Mouse (Mus musculus): ENCODE results near the gene Emc6.
A peak's percentile ranks its signal among the peaks of the same experiment; 100 is the strongest.

Gene Emc6

DNA sequence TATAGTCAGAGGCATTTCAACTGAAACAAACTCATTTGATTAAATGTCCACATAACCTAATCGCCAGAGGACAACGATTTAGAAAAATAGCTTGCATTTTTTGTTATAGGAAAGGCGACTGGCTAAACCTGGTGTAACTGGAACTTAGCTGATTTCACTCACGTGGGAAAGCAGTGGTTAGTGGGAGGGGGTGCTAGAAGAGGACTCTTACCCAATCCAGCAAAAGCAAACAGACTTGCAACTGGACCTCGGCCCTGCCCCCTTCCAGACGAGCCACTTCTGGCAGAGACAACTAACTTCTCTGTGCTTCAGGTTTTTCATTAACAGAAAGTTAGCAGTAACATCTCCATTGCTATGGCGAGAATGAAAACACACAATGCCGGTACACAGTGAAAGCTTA, 1.2 kb downstream of the Emc6 start:
- peak; percentile 90 for DNase-seq

DNA sequence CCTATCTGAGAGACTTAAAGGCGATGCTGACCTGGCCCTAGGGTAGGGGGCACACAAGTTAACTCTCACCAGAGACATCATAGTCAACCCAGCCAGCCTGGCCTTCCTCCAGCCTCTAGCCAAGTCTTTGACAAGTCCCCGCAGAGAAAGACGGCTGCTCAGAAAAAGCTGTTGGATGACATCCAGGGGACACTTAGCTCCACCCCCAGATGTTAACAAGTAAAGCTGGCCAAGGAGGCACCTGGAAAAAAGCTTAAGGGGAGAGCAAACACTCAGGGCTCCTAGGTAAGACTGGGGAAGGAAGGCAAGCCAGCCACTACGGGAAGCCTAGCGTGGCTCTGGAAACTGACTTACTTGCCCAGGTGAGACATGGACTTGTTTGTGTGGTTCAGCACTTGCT, 4.7 kb downstream of the Emc6 start:
- DNase-seq = peak; percentile 93

DNA sequence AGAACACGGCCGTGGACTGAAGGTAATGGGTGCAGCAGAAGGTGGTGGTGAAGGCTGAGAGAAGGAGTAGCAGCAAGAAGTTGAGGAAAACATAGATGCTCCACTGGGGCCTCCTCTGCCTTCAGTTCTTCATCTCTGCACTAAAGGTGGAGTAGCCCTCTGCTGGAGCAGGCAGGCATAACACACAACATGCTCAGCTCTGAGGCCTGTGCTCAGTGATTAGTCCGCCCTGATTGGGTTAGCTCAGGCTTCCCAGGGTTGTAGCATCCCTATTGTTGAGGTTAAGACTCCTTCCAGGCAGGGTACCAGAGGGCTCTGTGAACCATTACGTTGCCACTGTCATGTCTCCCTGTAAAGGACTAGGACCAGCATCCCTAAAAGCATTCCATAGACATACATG, 7.6 kb downstream of the Emc6 start:
- DNase-seq = peak; percentile 84

DNA sequence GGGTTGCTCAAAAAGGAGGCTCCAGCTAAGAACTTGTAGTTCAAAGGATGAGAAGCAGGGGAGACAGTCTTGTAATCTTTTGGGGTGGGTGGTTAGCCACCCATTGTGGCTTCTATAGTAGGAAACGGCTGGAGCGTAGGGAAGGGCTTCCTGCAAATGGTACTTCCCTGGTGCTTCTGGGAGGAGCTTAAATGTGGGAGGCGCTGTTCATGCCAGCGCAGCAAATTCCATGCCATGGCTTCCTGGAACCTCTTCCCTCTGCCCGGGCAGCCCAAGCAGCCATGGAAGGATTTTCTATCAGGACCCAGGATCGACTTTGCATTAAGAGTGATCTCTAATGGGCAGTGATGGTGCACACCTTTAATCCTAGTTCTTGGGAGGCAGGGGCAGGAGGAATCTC, 8.3 kb downstream of the Emc6 start:
- no peak for DNase-seq

DNA sequence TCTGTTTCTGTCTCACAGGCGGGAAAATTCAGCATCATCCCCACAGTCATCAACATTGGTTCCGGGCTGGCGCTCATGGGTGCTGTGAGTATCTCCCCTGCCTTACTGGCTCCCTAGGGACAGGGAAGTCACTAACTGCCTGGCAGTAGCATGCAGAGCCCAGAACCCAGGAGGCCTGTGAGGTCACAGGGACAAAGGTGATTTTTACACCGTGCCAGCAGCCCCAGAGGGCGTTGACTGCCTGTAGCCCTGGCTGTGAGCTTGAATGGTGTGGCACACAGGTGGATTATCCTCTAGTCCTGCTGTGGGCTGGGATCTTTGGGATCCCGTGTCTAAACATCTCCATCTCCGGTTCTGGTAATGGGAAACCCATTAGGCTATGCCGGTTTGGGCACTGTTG, 8.8 kb downstream of the Emc6 start:
- DNase-seq = no peak

DNA sequence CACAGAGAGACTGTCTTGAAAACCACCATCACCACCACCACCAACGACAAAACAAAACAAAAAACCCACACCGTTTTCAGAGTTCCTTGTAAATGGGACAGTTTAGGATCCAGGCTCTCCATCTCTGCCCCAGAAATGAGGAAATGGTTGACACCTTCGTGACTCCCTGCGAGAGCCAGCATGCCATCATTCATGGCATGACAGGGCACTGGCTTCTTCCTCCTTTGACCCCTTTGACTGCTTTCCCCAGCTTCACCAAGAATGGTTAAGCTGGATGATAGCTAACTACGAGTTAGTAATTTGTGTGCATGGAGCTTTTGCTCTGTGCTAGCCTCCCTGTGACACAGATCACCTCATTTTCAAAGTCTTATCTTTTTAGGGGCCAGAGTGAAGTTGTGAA, 14.6 kb downstream of the Emc6 start:
- no peak for DNase-seq

DNA sequence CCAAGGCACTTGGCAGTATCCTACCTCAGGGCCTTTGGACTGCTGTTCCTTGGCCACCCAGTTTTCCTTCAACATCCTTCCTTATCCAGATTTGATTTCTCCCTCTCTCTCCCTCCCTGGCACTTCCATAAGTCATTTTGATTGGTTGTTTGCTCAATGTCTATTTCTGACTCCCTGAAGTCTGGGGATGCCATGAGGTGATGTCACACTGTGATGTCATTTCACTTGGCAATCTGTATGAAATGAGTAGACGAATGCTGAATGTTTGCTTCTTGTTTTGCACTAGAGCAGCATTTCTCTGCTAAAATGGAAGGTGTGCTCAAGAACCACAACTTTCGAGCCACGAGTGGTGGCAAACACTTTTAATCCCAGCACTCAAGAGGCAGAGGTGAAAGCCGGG, 15.2 kb downstream of the Emc6 start:
- DNase-seq = no peak

DNA sequence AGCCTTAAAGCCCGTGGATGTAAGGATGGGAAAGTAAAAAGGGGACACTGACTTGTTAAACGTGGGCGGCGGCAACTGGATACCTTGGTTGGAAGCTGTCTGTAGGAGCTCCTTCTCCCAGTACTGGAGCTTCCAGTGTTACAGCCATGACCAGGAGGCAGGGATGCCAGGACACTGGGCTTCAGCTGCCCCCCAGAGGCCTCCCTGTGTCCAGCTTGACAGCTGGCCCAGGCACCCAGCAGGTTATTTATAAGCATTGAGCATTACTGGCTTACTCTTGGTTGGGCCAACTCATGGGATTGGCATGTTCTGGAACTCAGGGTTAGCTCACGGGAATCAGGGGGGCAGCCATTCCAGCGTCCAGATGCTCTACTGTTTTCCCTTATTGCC, 16.0 kb downstream of the Emc6 start:
- peak; percentile 65 for DNase-seq

DNA sequence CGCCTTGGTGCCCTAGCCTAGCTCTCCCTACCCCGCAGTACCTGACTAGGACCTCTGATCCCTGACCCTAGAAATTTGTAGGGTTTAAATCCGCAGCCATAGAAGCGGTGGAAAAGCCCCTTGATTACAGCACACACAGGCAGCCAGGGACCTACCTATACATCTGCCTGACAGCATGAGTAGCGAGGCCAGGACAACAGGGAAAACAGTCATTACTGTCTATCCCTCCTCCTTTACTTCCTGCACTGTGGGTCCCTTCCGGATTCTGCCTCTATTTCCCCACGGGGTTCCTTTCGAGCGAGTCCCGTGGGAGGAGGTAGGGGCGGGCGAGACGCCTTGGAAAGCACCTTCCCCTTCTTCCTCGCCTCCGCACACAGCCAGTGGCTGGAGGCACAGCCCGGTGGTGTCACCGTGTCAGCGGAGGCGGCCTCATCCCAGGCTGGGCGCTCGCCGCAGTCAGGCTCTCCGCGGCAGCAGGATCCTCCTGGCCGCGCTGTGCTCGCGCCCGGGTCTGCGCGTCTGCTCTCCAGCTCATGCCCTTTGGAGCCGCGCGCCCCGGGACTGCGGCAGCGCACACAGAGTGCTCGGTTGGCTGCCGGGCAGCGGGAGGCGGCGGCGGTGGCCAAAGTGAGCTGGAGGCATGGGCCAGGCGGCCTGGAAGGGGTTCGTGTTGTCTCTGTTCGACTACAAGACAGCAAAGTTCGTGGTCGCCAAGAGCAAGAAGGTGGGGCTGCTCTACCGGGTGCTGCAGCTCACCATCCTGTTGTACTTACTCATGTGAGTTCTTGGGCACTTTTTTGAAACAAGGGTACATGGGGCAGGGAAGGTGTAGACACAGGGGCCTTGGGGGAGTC, 16.7 kb downstream of the Emc6 start, which contains the start of gene P2rx5:
Gene P2rx5 (plus strand): TSS at position 465 of the 854 bp plus-strand sequence.
- DNase-seq = peak; percentile 54

DNA sequence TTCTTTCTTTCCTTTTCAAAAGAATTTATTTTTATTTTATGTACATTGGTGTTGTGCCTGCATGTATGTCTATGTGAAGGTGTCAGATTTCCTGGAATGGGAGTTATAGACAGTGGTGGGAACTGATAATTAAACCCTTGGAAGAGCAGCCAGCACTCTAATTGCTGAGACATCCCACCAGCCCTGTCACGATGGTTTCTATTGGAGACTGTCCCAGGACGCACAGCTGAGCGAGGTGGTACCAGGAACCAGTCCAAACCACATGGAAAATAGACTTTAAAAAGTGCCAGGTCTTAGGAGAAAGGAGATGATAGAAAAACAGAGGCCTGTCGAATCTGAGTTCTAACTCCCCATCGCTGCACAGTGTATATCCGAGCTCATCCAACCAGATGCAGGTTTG, 21.8 kb downstream of the Emc6 start:
- no peak for DNase-seq

DNA sequence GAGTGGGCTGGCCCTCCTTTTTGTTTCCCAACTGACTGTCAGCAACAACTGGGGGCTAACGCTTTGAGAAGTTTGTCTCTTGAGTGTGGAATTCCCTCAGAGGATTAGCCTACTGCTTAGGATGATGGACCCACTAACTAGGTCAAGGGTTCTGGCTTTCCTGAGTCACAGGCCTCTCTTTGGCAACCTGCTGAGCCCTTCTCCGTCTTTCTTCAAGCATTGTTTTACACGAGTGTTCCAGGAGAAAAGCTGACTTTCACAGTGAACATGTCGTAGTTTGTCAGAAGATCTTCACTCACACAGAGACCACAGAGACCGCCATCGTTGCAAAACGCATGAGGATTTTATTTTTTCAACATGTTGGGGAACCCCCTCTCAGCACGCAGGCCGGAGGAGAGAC, 28.6 kb downstream of the Emc6 start:
- DNase-seq = no peak

DNA sequence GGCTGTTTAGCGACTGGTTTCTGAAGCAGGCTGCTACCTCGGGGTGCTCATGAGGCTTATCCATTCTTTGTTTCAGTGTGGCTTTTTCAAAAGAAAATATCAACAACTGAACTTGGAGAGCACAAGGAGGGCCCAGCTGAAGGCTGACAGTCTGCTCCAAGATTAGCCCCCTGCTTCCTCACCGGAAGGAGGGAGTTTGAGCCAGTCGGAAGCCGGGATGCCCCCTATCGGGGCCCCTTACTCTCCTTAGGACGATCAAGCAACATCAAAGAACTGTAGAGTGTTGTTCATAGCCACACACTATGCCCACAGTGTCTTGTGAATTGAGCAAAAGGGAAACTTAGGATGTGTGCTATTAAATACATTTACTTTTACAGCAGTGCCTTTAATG, 29.9 kb downstream of the Emc6 start:
- DNase-seq = no peak

DNA sequence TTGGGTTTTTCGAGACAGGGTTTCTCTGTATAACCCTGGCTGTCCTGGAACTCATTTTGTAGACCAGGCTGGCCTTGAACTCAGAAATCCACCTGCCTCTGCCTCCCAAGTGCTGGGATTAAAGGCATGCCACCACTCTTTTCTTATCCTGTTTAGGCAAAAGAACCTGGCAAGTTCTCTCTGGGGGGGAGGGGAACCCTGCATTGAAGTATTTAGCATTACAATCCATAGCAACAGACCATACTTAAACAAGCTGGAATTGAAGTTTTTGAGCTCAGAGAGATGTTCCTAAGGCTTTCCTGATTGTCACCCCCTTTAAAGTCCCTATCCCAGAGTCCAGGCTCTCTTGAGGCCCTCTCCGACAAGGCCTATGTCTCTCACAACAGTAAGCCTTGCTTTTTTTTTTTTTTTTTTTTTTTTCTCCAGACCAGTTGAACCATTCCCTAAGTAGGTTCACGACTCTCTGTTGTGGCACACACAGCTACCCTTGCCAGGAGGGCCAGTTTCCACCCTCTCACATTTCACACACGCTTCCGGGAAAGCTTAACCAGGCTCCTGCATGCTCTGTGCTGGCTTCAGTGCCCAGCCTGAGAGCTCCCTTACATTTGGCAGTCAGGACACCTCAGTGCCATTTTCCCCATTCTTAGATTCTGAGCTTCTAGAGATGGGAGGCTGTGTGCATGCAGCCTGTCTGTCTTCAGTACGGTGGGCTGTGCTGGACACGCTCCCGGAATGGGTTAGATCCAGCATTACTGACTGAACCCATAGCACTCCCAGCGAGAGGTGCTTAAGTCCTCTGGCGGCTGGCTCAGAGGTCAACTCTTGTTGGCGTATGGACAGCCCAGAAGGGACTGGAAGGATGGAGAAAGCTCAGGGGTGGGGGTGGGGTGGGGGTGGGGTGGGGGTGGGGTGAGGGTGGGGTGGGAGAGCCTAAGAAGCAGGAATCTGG, 30.5 kb downstream of the Emc6 start:
- DNase-seq = no peak

DNA sequence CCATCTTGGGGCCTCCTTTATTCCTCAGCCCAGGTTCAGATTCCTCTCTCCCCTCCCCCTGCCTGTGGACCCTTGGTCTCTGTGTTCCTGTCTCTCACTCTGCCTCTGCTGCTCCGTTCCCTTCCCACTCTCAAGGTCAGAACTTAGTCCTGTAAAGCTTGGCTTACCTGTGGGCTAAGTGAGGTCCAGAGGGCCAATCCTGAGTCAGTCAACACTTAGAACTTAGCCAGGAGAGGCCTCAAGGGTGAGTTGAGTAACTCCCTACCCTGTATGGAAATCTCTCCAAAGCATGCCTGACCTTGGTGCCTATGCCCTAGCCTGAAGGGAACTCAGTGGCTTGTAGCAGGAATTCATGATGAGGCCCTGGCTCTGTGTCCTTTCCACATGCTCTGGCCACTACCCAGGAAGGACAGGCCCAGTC, 32.6 kb downstream of the Emc6 start:
- peak; percentile 80 for DNase-seq

DNA sequence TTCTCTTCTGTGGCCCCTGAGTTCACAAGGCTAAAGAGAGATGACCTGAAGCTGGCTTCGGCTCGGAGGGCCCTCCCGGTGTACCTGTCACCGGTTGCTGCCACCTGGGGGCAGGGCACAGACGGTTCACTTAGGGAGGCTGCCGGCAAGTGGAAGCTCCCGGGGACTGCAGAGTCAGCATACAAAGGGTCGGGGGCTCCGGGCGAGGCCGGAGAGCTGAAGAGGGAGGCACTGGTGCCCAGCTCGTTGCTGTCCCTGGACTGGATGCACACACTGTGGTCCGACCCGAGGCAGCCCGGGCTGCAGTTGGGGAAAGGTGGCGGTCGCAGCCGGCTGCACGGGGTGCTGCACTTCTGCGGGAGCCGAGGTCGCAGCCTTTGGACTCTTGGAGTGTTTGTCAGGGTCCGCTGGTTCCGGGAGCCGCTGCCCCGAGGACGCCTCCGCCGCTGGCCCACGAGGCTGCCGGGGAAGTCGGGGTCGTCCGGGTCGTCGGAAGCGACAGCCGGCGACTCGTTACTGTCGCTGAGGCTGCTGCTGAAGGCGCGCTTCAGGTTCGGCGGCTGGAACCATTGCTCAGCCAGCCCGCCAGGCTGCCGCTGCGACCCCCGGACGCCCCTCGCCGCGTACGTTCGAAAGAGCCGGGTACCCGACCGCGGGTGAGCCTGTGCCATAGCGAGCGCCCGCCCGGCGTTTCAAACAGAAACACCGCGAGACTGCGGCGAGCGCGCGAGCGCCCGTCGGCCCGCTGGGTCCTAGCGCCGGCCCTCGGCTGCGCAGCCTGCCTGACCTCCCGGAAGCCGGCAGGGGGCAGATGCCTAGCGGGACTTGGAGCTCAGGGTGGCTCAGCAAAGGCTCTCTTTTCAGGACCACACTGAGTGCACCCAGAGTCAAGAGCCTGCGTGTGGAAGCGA, 39.0 kb downstream of the Emc6 start, which contains the start of gene Haspin:
Gene Haspin (minus strand): TSS at position 704 of the 911 bp plus-strand sequence.
- peak; percentile 94 for DNase-seq

DNA sequence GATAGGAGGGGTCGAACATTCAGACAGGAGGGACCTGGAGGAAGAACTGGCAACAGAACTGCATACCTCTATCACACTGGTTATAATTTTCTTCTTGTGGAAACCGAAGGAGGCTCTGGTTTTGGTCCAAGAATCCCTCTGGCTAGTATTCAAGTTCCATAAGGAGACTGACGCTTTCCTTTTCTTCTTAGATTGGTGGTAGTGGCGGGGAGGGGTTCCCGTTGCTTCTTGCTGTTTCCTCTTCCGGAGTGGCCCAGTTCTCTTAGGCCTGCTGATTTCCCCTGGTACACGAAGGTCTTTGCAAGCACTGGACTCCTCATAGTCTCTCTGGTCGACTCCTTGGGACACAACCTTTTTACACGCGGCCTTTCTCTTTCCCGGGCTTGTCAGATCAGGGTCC, 39.7 kb downstream of the Emc6 start:
- peak; percentile 21 for DNase-seq

DNA sequence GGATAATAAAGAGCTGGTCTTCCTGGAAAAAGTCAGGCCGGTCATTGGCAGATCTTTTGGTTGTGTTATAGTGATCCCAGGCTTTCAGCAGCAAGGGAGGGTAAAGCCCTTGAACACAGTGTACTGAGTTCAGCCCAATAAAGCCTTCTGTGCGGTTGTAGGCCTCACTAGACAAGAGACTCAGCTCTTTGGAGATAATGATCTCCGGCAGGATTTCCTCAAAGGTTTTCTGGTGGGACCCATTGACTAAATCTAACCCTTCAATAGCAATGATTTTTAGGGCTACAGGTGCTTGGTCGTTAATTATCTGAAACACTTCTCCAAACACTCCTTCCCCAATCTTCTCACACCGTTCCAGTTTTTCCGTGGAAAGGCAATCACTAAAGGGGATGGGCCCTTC, 40.2 kb downstream of the Emc6 start:
- DNase-seq = no peak

DNA sequence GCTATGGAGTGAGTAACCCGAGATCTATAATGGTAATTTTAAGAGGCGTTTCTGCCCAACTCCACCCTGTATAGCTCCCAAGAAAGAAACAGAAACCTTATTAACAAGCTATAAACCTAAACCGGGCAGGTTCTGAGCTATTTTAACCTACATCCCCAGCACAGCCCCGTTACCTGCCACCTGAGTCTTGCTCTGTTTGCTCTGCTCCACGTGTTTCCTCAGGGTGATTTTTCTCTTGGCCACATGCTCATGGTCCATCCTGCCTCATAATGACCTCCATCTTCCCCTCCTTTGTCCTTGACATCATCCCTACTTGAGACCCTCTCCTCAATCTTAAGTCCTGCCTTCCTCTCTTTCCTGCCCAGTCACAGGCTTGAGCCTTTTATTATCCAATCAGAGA, 42.6 kb downstream of the Emc6 start:
- DNase-seq = no peak

DNA sequence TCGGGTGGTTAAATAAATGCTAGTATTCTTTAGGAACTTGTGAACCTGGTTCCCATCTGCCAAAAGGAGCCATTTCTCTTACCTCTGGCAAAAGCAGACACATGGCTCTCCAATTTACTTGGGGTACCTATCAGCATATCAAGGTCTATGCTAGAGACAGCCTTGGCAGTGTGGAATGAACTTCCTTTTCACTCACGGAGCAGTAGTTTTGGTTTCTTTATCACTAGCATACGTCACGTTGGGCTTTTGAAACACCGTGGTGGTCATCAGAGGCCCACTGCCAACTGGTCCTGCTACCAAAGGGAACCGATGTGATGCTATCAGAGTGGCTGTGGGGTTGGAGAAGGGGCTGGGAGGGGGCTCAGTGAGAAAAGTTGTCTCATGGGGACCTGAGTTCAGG, 43.8 kb downstream of the Emc6 start:
- DNase-seq = no peak

DNA sequence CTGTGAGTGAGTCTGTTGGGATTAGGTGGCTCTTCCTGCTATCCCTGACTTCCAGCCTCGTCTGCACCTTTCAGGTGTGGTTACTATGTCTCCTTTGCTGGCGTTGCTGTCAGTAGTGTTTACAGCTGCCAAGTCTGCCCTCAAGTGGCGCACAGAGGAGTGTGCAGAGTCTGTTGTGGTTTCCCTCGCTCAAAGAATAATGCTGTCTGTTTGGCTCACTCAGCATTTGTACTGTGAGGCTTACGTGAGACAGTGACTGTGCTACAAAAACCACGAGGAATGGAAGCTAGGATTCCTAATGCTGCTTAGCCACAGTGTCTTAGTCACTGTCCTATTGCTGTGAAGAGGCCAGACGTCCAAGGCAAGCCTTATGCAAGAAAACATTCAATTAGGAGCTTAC, 45.8 kb downstream of the Emc6 start:
- peak; percentile 46 for DNase-seq

DNA sequence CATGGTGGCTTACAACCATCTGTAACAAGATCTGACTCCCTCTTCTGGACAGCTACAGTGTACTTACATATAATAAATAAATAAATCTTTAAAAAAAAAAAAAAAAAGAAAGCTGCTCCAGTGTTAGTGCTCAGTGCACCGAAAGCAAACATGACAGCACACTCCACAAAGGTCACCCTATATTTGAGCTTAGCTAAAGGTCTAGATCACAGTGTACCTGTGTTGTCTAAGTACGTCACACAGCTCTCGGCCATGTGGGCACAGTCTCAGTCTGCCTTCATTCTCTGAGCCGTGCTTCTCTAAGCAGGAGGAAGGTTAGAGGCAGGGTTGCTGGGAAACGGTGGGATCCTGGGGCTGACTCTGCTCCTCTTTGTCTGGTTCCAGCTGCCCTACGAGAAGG, 50.3 kb downstream of the Emc6 start:
- DNase-seq = no peak
